Mouse (Mus musculus) cerebellum, adult 2 months (tissue): ENCODE measurements around the gene Fam124a. TPM values are rescaled to one million over a fixed set of nuclear protein-coding genes. Genes with fewer than 3 reads are reported as not detected.
"Not testable (repeated sequence)": the region's sequence is repeated elsewhere in the genome, so short reads cannot be mapped to it uniquely, and the experiment has no call there.

Experiments
- DNase-seq, 2 experiments: peaks; one replicate each; pipeline ENCODE4 v3.0.0; 2021
- H3K27ac ChIP-seq: fragments of 200-500 bp; 2 replicates; pipeline ENCODE4 v1.5.1; 2012; ENCODE audit warnings: low read length, control low read depth, inconsistent platforms; ENCODE audit not compliant: insufficient read depth
- H3K27me3 ChIP-seq: fragments of 200-500 bp; 2 replicates; pipeline ENCODE4 v1.6.1; 2012; ENCODE audit warnings: inconsistent platforms, mild to moderate bottlenecking, low read length, moderate library complexity; ENCODE audit not compliant: control insufficient read depth, insufficient read depth
- H3K4me1 ChIP-seq: fragments of 200-500 bp; 2 replicates; pipeline ENCODE4 v1.6.1; 2011; ENCODE audit warnings: low read length; ENCODE audit not compliant: control insufficient read depth, insufficient read depth
- H3K4me3 ChIP-seq: fragments of 200-500 bp; replicated peaks from 2 replicates; pipeline ENCODE3; 2011; ENCODE audit warnings: mild to moderate bottlenecking, low read depth, low read length, control low read depth; ENCODE audit not compliant: insufficient read depth
- CTCF ChIP-seq: fragments of 200-500 bp; IDR thresholded peaks from 2 replicates; pipeline ENCODE4 v1.5.1; 2011; ENCODE audit warnings: low read depth, mild to moderate bottlenecking, control low read depth, low read length, moderate library complexity, borderline replicate concordance; ENCODE audit not compliant: insufficient read depth
- POLR2A ChIP-seq: fragments of 200-500 bp; IDR thresholded peaks from 2 replicates; pipeline ENCODE4 v1.6.1; 2011; ENCODE audit warnings: low read length, control low read depth, borderline replicate concordance; ENCODE audit not compliant: insufficient read depth
- WGBS: fragments of 180-500 bp; shearing (Covaris S2); methylation state at CpG from one replicate; pipeline ENCODE4 v1.1.7; 2018; 5-methylcytosine and 5-hydroxymethylcytosine counted together
- polyA plus RNA-seq: library from polyadenylated mRNA; depleted of rRNA; stranded (reverse); fragments of >200 nt; gene quantifications from 2 replicates; pipeline ENCODE4 v1.2.3, GENCODE M21; 2012

The Fam124a gene
- polyA plus RNA-seq, 1 experiment = 12.3 TPM

GRCm38 (mm10) chr14:62563679-62564078 is 8.1 kb downstream of the Fam124a start:
- 34% methylated on average over 7 of the region's 7 CpGs for WGBS
- H3K27me3 ChIP-seq = no peaks in the 10 kb centered on the region
- no peak overlapping the region for H3K27ac ChIP-seq
- no peak overlapping the region for H3K4me3 ChIP-seq
- H3K4me1 ChIP-seq = peaks cover 4% of the 10 kb centered on the region; the same call in 1 of the 2 replicates
- DNase-seq = no peak
- TF ChIP-seq POLR2A = no peak

GRCm38 (mm10) chr14:62566821-62567220 is 11.3 kb downstream of the Fam124a start, which contains the start of gene Gm4131:
TSS of gene Gm4131 (minus strand) at chr14:62566921.
- DNase-seq, H3K4me1 ChIP-seq, H3K27me3 ChIP-seq, H3K4me3 ChIP-seq, H3K27ac ChIP-seq: not testable (repeated sequence)
- 82% methylated on average over 9 of the region's 9 CpGs for WGBS

GRCm38 (mm10) chr14:62569463-62569862 is 13.9 kb downstream of the Fam124a start:
- H3K27me3 ChIP-seq = no peaks in the 10 kb centered on the region
- TF ChIP-seq CTCF (no peak), POLR2A (no peak)
- DNase-seq = no peak
- H3K4me3 ChIP-seq = no peak overlapping the region
- 94% methylated on average over 5 of the region's 5 CpGs for WGBS
- no peak overlapping the region for H3K27ac ChIP-seq
- no peaks in the 10 kb centered on the region; the same call in 1 of the 2 replicates for H3K4me1 ChIP-seq

- Histone ChIP-seq H3K27ac (no peak overlapping the region), H3K4me1 (no peaks in the 10 kb centered on the region; the same call in 1 of the 2 replicates), H3K27me3 (no peaks in the 10 kb centered on the region), H3K4me3 (no peak overlapping the region)
- 74% methylated on average over 4 of the region's 4 CpGs for WGBS
- DNase-seq = no peak
- no peak for TF ChIP-seq POLR2A
Measured at GRCm38 (mm10) chr14:62570299-62570698, 14.8 kb downstream of the Fam124a start.

- no peak overlapping the region for H3K4me3 ChIP-seq
- 13% methylated on average over 2 of the region's 3 CpGs for WGBS
- no peak for TF ChIP-seq CTCF
- TF ChIP-seq POLR2A = no peak
- H3K27me3 ChIP-seq = no peaks in the 10 kb centered on the region
- H3K27ac ChIP-seq = no peak overlapping the region
- H3K4me1 ChIP-seq = no peaks in the 10 kb centered on the region; the same call in 1 of the 2 replicates
- no peak for DNase-seq
Measured at GRCm38 (mm10) chr14:62573454-62573853, 17.9 kb downstream of the Fam124a start.

GRCm38 (mm10) chr14:62574906-62575305 is 19.4 kb downstream of the Fam124a start:
- DNase-seq = no peak
- WGBS = 88% methylated on average over 6 of the region's 6 CpGs
- no peak overlapping the region for H3K27ac ChIP-seq
- H3K4me1 ChIP-seq = no peaks in the 10 kb centered on the region; the same call in 1 of the 2 replicates
- H3K4me3 ChIP-seq = no peak overlapping the region
- no peaks in the 10 kb centered on the region for H3K27me3 ChIP-seq
- TF ChIP-seq POLR2A = no peak
- TF ChIP-seq CTCF = no peak

- Histone ChIP-seq H3K4me1 (no peaks in the 10 kb centered on the region; the same call in 1 of the 2 replicates), H3K27ac (no peak overlapping the region), H3K27me3 (no peaks in the 10 kb centered on the region), H3K4me3 (no peak overlapping the region)
- WGBS = 39% methylated on average over 8 of the region's 8 CpGs
- DNase-seq = peak; percentile 23 to 30
- TF ChIP-seq CTCF (no peak), POLR2A (no peak)
Measured at GRCm38 (mm10) chr14:62575862-62576261, 20.3 kb downstream of the Fam124a start.

GRCm38 (mm10) chr14:62580945-62581344 is 25.4 kb downstream of the Fam124a start:
- no peaks in the 10 kb centered on the region for H3K4me1 ChIP-seq
- no peak for TF ChIP-seq POLR2A
- no peak for TF ChIP-seq CTCF
- H3K27ac ChIP-seq = no peak overlapping the region
- WGBS = 92% methylated on average over 3 of the region's 3 CpGs
- no peak for DNase-seq
- no peak overlapping the region for H3K4me3 ChIP-seq
- no peaks in the 10 kb centered on the region for H3K27me3 ChIP-seq
